Mouse (Mus musculus) cerebellum, adult 9-11 months (tissue): ENCODE data around the gene Erc2.
"Not testable (repeated sequence)": the region's sequence is repeated elsewhere in the genome, so short reads cannot be mapped to it uniquely, and the experiment has no call there.

Experiments used
- DNase-seq: peaks from one replicate; pipeline ENCODE4 v3.0.0; 2022

The Erc2 gene

GRCm38 (mm10) chr14:27837601-27838105 is 215.4 kb downstream of the Erc2 start:
- no peak for DNase-seq

GRCm38 (mm10) chr14:27840120-27840519 is 217.9 kb downstream of the Erc2 start:
- no peak for DNase-seq

GRCm38 (mm10) chr14:27846875-27847274 is 224.6 kb downstream of the Erc2 start:
- DNase-seq, result no peak

GRCm38 (mm10) chr14:27847291-27847690 is 225.1 kb downstream of the Erc2 start:
- DNase-seq, result no peak

- DNase-seq, result no peak
Observed at GRCm38 (mm10) chr14:27851231-27851630, 229.0 kb downstream of the Erc2 start.

GRCm38 (mm10) chr14:27852606-27853005 is 230.4 kb downstream of the Erc2 start:
- no peak for DNase-seq

GRCm38 (mm10) chr14:27860371-27861046 is 238.3 kb downstream of the Erc2 start:
- DNase-seq, result peak; percentile 69

- peak; percentile 25 for DNase-seq
Observed at GRCm38 (mm10) chr14:27862299-27862698, 240.1 kb downstream of the Erc2 start.

- DNase-seq, result peak; percentile 19
Observed at GRCm38 (mm10) chr14:27867386-27867785, 245.2 kb downstream of the Erc2 start.

- DNase-seq, result no peak
Observed at GRCm38 (mm10) chr14:27873619-27874018, 251.4 kb downstream of the Erc2 start.

- no peak for DNase-seq
Observed at GRCm38 (mm10) chr14:27875991-27876411, 253.8 kb downstream of the Erc2 start.

GRCm38 (mm10) chr14:27881972-27882371 is 259.7 kb downstream of the Erc2 start:
- DNase-seq, result no peak

- DNase-seq, result not testable (repeated sequence)
Observed at GRCm38 (mm10) chr14:27886337-27886736, 264.1 kb downstream of the Erc2 start.

GRCm38 (mm10) chr14:27887488-27887887 is 265.3 kb downstream of the Erc2 start:
- no peak for DNase-seq

- no peak for DNase-seq
Observed at GRCm38 (mm10) chr14:27889650-27890049, 267.4 kb downstream of the Erc2 start.

- no peak for DNase-seq
Observed at GRCm38 (mm10) chr14:27892416-27892815, 270.2 kb downstream of the Erc2 start.

GRCm38 (mm10) chr14:27901772-27902171 is 279.5 kb downstream of the Erc2 start:
- DNase-seq, result no peak

GRCm38 (mm10) chr14:27921656-27922373 is 299.6 kb downstream of the Erc2 start:
- DNase-seq, result no peak

- no peak for DNase-seq
Observed at GRCm38 (mm10) chr14:27927369-27927768, 305.1 kb downstream of the Erc2 start.

GRCm38 (mm10) chr14:27933533-27933932 is 311.3 kb downstream of the Erc2 start:
- no peak for DNase-seq

GRCm38 (mm10) chr14:27935714-27936113 is 313.5 kb downstream of the Erc2 start:
- no peak for DNase-seq

- DNase-seq, result no peak
Observed at GRCm38 (mm10) chr14:27937922-27938321, 315.7 kb downstream of the Erc2 start.

- peak; percentile 23 for DNase-seq
Observed at GRCm38 (mm10) chr14:27945276-27945675, 323.0 kb downstream of the Erc2 start.

- no peak for DNase-seq
Observed at GRCm38 (mm10) chr14:27946211-27946610, 324.0 kb downstream of the Erc2 start.
